Mouse (Mus musculus): ENCODE data around the gene Gprin1. TPM values are rescaled to one million over a fixed set of nuclear protein-coding genes. Genes with fewer than 3 reads are reported as not detected.
A peak's percentile ranks its signal among the peaks of the same experiment; 100 is the strongest.

Gprin1 gene
- polyA plus RNA-seq, 1 experiment from 2014 or later, result 0.17 TPM

GRCm38 (mm10) chr13:54758756-54759470, 9.2 kb upstream of the Gprin1 start:
- peaks cover 20% of the 10 kb centered on the region for H3K27me3 ChIP-seq
- no peak for TF ChIP-seq CTCF (IDR thresholded peaks at IDR 0.05)
- ATAC-seq (no peak), DNase-seq (ENCODE audit: low read depth, low spot score) (no peak)
- CTCF ChIA-PET, result no interaction called here
- POLR2A ChIA-PET, result no interaction called here
- in situ Hi-C loops (cut with MboI; ENCODE audit: low pct_unique_long_range_greater_than_20kb), result no loop called here

- DNase-seq (ENCODE audit: low read depth, low spot score), result peak; percentile 10
- H3K27me3 ChIP-seq, result peaks cover 19% of the 10 kb centered on the region
- ChIA-PET POLR2A (interaction anchor here (0.6 kb wide), 1 partner anchor 139 kb away, joined by 4 read pairs; no protein-coding TSS in a partner anchor), CTCF (no interaction called here)
- in situ Hi-C loops (cut with MboI; ENCODE audit: low pct_unique_long_range_greater_than_20kb), result no loop called here
- peak; percentile 52 for ATAC-seq
- no peak for TF ChIP-seq CTCF (IDR thresholded peaks at IDR 0.05)
Observed at GRCm38 (mm10) chr13:54758045-54758755, 8.5 kb upstream of the Gprin1 start.

- in situ Hi-C loops (cut with MboI; ENCODE audit: low pct_unique_long_range_greater_than_20kb), result no loop called here
- no peak for ATAC-seq
- no peak for DNase-seq (ENCODE audit: low read depth, low spot score)
- H3K27me3 ChIP-seq, result peaks cover 24% of the 10 kb centered on the region
- POLR2A ChIA-PET, result interaction anchor here (0.6 kb wide), 1 partner anchor 140 kb away, joined by 4 read pairs; no protein-coding TSS in a partner anchor
- CTCF ChIA-PET, result no interaction called here
- TF ChIP-seq CTCF (IDR thresholded peaks at IDR 0.05), result no peak
Observed at GRCm38 (mm10) chr13:54757093-54757830, 7.6 kb upstream of the Gprin1 start.

- ChIA-PET POLR2A (interaction anchor here (1.5 kb wide), 1 partner anchor 9 kb away, joined by 3 read pairs; no protein-coding TSS in a partner anchor), CTCF (no interaction called here)
- in situ Hi-C loops (cut with MboI; ENCODE audit: low pct_unique_long_range_greater_than_20kb), result no loop called here
- no peak for DNase-seq (ENCODE audit: low read depth, low spot score)
- peaks cover 19% of the 10 kb centered on the region for H3K27me3 ChIP-seq
- no peak for TF ChIP-seq CTCF (IDR thresholded peaks at IDR 0.05)
- no peak for ATAC-seq
Observed at GRCm38 (mm10) chr13:54756156-54756712, 6.6 kb upstream of the Gprin1 start.

- no peak for TF ChIP-seq CTCF (IDR thresholded peaks at IDR 0.05)
- ChIA-PET POLR2A (interaction anchor here (1.5 kb wide), 1 partner anchor 10 kb away, joined by 3 read pairs; no protein-coding TSS in a partner anchor), CTCF (no interaction called here)
- H3K27me3 ChIP-seq, result peaks cover 19% of the 10 kb centered on the region
- in situ Hi-C loops (cut with MboI; ENCODE audit: low pct_unique_long_range_greater_than_20kb), result no loop called here
- ATAC-seq (no peak), DNase-seq (ENCODE audit: low read depth, low spot score) (no peak)
Observed at GRCm38 (mm10) chr13:54755201-54755830, 5.6 kb upstream of the Gprin1 start.

- peaks cover 12% of the 10 kb centered on the region for H3K27me3 ChIP-seq
- TF ChIP-seq CTCF (IDR thresholded peaks at IDR 0.05), result no peak
- ATAC-seq (no peak), DNase-seq (ENCODE audit: low read depth, low spot score) (no peak)
- POLR2A ChIA-PET, result no interaction called here
- in situ Hi-C loops (cut with MboI; ENCODE audit: low pct_unique_long_range_greater_than_20kb), result no loop called here
- CTCF ChIA-PET, result no interaction called here
Observed at GRCm38 (mm10) chr13:54754169-54755080, 4.8 kb upstream of the Gprin1 start.

- in situ Hi-C loops (cut with MboI; ENCODE audit: low pct_unique_long_range_greater_than_20kb), result no loop called here
Observed at GRCm38 (mm10) chr13:54753733-54754132, 4.1 kb upstream of the Gprin1 start.

GRCm38 (mm10) chr13:54752656-54753055, 3.0 kb upstream of the Gprin1 start:
- no peak for TF ChIP-seq CTCF (IDR thresholded peaks at IDR 0.05)
- H3K27me3 ChIP-seq, result peaks cover 16% of the 10 kb centered on the region
- in situ Hi-C loops (cut with MboI; ENCODE audit: low pct_unique_long_range_greater_than_20kb), result no loop called here
- ChIA-PET POLR2A (no interaction called here), CTCF (no interaction called here)
- no peak for ATAC-seq
- no peak for DNase-seq (ENCODE audit: low read depth, low spot score)

More at GRCm38 (mm10) chr13:54753733-54754132, 4.1 kb upstream of the Gprin1 start:
- no peak for TF ChIP-seq CTCF (IDR thresholded peaks at IDR 0.05)
- peaks cover 11% of the 10 kb centered on the region for H3K27me3 ChIP-seq
- ATAC-seq (no peak), DNase-seq (ENCODE audit: low read depth, low spot score) (no peak)
- ChIA-PET POLR2A (no interaction called here), CTCF (no interaction called here)

GRCm38 (mm10) chr13:54750699-54751098, 1.0 kb upstream of the Gprin1 start:
- DNase-seq (ENCODE audit: low read depth, low spot score), result no peak
- POLR2A ChIA-PET, result no interaction called here
- H3K27me3 ChIP-seq, result peaks cover 19% of the 10 kb centered on the region

More at GRCm38 (mm10) chr13:54750699-54751098, 1.0 kb upstream of the Gprin1 start:
- CTCF ChIA-PET, result no interaction called here
- in situ Hi-C loops (cut with MboI; ENCODE audit: low pct_unique_long_range_greater_than_20kb), result no loop called here
- no peak for TF ChIP-seq CTCF (IDR thresholded peaks at IDR 0.05)
- no peak for ATAC-seq
